Mouse (Mus musculus) cerebellum, adult 18-20 months (tissue): ENCODE results near the gene Pcdh15.

Source experiments
- DNase-seq, 2 experiments: peaks; one replicate each; pipeline ENCODE4 v3.0.0; 2021

Pcdh15 gene

DNA sequence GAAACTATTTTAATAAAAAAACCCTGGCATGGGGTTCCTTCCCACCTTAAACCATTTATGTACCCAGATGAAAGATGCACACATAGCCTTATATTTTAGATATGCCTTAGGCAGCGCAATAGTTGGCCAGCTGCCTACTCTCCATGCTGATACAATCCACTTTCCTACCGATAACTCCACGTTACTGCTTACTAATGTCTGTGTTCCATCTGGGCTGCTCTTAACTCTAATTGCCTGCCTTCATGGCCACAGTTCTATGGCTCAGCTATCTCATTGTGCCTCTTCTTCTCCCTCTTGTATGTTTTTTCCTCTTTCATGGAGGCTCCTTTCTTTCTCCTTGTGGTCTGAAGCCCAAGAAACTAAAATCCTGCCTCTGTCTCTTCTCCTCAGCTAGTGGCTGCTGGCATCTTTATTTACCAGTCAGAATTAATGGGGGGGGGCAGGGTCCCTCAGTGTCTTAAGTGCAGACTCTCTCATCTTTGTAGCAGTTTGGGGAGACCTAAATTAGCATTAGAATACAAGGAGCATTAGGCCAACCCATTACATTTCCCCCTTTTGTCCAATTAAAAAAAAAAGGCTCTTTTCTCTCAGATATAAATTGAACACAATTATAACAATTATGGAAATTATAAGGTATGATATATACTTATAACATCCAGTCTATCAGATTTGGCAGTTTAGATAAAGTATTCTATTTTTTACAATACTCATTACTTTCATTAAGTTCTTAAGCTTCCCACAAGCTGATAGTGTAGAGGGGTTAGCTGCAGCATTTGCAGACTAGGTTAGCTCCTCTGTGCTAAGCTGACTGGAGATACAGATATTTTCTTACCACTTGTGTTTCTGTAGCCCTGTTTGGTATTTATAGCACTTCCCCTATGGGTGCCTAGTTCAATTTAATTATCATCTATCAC is 1240.4 kb downstream of the Pcdh15 start:
- no peak for DNase-seq

DNA sequence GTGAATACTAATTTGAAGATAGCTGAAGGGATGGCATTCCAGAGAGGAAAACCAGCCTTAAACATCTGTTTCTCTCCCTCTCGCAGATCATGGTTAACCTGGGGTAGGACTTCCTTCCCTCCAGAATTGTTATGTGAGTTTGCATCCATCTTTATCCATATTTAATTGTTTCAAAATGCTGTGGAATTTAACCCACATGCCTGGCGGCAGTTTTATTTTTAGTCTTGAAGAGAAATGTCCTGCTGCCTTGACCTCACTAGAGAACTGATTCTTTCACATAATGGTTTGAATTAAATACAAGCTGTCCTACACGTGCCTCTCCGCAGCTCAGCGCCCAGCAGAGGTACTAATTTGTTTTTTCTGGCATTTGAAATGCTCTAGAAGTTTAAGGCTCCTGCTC is 1260.4 kb downstream of the Pcdh15 start:
- DNase-seq: no peak

DNA sequence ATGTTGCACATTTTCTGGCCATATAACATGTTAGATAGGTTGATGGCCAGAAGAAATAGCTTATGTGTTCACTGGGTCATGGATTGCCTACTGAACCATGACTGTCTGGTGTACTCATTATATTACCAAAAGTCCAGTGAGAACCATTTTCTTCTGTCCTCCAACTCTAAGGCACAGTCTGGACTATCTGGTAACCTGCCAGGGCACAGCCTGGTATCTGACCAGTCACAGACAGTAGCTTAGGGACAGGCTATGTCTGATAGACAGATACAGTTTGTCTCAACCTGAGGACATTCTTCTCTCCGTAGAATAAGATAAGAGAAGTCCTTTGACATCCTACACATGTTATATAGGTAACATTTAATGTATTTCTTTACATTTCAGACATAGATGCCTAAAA is 1279.6 kb downstream of the Pcdh15 start:
- DNase-seq: no peak

DNA sequence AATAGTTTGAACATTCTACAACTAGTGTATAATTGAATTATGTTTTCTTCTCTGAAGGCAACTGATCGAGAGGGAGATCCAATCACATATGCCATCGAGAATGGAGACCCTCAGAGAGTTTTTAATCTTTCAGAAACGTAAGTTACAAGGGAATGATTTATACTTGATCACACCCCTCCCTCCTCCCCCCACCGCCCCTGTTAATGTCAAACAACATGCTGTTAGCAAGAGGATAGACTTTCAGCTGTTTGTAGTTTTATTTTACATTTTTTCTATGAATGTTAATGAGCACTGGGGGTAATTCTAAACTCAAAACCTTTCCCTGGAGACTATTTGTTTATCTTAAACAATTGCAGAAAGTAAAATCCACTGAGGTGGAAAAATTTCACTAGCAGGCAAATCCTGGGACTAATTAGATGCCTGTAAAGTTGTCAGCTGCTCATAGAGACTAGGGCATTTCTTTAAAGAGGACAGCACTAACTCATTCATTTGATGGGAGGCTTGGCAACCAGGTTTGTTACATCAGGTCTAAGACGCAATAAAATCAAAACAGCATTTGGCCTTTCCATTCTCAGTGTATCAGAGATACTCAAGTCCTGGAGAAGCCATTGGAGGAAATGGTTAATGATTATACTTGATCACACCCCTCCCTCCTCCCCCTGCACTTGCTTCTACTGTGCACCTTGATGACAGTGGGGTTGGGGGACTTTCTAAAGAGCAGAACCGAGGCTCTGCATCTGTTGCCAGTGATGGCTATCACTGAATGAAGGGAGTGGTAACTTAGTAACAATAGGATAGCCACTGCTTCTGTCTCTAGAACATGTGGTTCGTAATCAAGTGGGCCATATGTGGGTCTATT is 1280.4 kb downstream of the Pcdh15 start:
- no peak for DNase-seq

DNA sequence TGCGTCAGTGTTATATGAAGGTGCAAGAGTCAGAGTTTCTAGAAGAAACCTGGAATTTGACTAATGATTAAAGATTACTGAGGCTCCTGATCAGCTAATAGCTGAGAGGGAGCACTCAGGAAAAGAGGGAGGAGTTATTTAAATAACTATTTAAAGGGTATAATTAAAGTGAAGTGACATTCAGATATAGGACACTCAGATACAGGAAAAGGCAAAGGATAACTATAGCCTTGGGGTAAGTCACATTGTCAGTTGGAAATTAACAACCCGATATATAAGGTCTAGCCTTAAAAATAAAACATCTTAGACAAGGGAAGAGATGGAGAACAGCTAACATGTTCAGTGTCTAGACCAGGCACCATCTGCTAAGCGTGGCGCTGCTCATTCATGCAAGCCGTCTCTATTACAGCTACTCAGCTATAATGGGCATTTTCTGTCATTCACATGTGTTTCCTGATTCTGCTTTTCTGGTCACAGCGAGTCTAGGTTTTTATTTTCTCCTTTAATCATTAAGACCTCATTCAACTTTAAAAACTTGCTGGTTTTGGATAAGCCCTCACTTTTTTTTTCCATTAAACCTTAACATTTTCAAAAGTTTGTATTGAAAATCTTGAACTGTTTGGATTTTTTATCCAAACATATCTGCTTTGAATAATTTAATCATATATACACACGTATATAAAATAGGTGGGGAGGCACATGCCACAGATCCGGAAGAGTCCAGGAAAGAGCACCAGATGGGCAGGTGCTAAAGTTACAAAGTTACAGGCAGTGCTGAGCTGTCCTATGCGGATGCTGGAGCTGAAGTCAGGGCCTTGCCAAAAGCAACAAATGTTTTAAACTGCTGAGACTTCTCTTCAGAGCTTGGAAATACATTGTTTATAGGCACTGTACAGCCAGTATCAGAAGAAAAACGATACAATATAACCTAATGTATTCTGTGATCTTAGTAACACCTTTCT is 1288.7 kb downstream of the Pcdh15 start:
- DNase-seq: no peak

DNA sequence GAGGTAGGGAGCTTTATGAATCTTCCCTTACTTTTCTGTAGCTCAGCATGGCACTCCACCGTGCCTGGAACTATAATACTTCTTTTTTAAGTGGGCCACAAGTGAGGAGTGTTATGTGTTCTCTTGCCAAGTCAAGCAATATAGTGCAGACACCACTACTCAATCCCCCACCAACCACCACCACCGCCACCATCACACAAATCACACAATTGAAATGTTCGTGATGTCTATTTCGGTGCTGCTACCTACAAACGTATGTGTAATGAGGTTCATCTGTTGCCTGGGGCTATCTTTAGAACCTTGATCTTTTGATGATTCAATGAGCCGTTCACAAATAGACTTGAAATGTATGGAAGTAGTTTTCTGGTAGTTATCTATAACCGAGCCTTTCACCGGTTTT is 1304.0 kb downstream of the Pcdh15 start:
- DNase-seq: no peak

DNA sequence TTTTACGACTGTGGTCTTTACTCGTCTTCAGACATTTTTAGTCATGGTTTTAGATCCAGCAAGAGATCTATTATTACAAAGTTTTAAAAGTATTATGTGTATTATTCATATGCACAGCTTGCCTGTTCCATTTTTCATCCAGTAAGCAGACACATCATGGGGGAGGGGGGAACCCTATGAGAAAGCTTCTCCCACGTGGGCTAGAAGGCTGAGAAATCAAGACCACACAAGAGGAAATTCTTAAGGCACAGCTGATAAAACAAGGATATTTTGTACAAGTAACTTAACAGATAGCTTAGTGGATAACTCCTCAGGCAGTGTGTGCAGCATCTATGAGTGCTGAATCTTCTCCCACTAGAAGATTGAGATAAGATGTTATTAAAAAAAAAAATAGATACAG is 1314.9 kb downstream of the Pcdh15 start:
- no peak for DNase-seq

DNA sequence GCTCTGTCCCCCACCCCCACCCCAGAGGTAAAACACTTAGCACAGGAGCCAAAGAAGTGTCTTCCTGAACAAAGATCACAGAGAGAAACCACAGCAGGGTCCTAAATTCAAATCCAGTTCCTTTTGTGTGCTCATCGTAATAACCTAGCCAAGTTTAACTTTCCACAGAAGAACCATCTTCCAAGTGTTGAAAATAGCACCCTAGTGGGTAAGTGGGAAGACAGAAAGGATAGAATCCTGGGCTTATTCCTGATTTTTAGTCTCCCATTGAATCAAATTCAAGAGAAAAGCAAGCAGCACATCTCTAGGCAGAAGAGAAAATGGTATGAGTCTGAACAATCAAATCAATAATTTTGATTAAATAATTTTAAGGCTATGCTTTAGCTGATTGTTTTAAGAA is 1315.8 kb downstream of the Pcdh15 start:
- no peak for DNase-seq

DNA sequence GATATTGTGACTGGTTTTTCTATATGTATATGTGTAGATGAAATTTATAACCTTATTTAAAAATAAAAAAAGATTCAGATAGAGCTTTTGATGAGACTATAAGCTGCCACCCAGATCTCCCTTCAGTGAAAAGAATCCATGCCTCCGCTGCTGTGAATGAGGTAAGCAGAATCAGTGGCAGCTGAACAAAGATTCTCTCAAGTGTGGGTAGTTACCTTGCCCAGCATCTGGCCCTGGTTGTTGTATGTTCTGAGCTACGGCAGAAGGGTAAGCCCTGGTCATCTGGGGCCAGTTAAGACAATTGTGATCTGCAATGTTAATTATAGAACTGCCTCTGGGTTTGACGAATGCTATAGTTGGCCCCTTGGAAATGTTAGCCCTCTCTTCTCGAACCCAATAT is 1316.2 kb downstream of the Pcdh15 start:
- no peak for DNase-seq

DNA sequence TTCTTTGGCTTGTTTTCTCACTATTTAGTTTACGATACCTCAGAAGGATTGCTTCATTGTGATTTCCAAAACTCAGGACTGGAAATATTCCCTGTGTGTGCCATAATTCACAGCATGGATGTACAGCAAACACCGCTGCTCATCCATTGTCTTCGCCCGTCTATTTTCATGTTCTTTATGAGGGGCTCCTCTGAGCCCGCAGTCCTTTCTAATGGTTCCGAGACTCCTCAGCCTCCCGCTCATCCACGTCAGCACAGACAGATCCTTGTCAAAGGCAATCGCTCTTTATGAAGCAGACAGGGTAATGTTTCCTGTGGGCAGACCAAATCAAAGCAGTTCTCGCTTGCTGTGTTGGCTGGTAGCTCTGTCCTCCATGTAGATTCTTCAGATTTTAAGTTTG is 1316.8 kb downstream of the Pcdh15 start:
- no peak for DNase-seq

DNA sequence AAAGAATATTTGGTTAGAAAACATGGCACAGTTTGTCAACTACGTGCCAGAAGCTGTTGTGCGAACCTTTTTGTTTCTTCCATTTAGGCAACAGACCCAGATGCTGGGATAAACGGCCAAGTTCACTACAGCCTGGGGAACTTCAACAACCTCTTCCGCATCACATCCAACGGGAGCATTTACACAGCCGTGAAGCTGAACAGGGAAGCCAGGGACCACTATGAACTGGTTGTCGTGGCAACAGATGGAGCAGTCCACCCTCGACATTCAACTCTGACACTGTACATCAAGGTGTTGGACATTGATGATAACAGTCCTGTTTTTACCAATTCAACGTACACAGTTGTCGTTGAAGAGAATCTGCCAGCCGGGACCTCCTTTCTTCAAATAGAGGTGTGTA is 1350.9 kb downstream of the Pcdh15 start:
- no peak for DNase-seq

DNA sequence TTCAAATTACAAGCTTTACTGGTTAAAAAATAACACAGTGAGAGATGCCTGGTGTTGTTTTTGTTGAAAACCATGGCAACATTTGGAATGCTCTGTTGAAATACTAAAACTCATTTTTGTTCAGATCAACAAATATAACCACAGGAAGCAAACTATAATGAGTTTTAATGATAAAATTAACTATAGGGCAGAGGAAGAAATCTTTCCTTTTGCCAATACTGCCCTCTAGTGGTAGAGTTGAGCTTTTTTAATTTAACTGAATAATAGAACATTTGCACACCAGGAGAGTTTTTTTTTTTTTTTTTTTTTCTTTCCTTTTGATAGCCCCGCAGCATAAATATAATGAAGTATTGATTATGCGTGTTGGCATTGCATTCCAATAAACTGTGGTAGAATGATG is 1364.8 kb downstream of the Pcdh15 start:
- DNase-seq: no peak

DNA sequence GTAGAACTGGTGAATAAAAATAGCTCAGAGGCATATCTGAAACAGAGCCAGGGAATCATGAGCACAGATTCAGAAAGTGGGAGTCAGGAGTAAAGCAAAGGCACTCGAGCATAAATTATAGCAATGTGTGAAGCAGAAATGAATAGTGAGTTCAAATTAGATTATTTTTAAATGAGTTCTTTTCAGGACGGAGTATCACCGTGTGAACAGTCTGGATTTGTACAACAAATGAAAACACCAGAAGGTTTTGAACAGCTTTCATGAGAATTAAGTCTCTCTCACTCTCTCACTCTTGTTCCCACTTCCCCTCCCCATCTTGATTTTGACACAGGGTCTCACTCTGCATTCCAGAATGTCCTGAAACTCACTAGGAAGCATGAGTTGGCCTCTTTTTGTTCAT is 1381.6 kb downstream of the Pcdh15 start:
- DNase-seq: no peak

DNA sequence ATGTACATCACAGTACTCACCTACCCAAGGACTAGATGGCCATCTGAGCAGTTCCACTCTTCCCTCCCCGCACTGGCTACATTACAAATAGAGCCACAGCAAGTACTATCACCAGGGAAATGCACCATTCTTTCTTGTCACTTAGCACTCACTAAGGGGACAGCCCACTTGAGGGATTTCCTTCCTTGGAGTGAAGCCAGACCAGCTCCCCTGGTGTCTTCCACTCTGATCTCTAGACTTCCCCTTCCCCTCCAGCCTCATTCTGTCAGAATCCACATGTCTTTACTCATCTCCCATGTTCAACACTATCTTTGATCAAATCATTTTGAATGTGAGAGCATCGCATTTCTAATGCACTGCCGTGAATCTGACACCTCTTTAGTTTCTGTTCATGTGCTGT is 1413.2 kb downstream of the Pcdh15 start:
- no peak for DNase-seq

DNA sequence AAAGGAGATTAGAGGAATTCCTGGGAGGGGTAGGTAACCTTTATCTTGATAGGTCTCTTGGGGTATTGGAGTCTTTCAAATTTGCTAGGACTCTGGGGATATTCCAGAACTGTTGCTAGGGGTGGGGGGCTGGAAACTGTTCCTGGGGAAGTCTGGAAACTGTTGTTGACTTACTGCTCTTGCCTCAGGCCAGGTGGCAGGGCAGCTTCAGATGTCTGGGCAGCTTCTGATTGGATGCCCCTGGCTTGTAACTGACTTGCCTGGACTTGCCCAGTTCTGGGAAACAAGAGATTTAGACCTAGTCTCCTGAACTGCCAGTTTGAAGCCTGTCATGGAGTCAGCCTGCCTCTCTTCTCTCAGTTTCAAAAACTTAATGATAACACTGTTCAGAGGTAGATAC is 1414.6 kb downstream of the Pcdh15 start:
- no peak for DNase-seq

DNA sequence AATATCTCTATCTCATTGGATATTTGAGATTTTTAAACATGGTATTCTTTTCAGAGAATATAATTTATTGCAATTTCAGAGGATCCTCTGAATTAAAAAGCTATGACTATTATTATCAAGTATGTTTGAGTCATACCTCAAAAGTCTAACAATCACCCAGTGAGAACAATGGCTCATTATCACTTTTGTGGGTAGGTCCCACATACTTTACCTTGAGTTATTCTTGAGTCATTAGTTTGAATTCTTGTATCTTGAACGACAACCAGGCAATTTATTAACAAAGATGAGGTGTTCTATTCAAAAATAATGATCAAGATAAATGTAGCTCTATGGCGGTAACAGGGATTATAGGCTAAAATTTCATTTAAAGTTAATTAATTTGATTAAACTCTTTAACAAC is 1439.2 kb downstream of the Pcdh15 start:
- DNase-seq: no peak

DNA sequence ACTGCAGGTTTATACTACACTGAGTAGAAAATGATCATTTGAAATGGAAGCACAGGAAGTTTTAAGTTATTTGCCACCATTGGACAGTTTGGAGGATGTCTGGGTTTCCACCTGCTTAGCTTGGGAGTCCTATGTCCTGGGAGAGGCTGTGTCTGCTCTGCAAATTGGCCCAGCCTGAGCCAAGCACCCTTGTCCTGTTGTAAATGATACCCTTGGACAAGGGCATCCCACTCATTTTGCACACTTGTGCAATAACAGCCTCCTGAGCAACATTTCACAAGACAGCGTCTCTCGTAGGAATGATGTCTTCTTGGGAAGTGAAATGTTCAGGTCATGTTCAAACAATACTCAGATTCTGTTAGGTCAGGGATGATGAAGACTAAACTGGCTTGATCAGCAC is 1456.2 kb downstream of the Pcdh15 start:
- no peak for DNase-seq

DNA sequence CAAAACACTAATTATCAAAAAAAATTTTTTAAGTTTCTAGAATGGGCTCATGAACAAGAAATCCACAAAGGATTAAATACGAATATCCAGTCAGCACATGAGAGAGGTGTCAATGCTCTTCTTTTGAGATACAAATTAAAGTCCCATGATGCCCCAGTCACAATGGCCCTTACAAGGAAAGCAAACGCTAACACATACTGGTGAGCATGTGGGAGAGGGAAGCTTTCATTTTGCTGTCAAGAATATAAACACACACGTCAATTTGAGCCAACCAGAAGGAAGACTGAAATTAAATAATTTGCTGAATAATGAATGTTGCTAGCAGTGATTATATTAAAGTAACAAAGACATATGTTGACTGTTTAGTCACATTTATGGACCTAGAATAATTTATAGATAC is 1470.5 kb downstream of the Pcdh15 start:
- no peak for DNase-seq

DNA sequence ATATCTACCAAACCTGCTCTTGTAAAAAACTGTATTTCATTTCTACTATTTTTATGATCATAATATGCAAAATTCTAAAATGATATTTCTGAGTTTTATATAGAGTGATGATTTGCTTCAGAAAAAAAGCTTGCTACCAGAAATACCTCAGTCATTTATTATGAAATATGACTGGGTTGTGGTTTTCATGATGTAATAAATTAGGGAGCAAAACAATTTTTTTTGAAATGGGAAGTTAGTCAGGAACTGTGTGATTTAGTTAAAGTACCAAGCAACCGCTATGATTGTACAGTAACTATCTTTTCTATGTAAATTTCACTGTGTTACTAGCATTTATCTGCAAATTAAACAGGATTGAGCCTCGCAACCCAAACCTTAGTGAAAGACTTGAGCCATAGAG is 1480.8 kb downstream of the Pcdh15 start:
- no peak for DNase-seq

DNA sequence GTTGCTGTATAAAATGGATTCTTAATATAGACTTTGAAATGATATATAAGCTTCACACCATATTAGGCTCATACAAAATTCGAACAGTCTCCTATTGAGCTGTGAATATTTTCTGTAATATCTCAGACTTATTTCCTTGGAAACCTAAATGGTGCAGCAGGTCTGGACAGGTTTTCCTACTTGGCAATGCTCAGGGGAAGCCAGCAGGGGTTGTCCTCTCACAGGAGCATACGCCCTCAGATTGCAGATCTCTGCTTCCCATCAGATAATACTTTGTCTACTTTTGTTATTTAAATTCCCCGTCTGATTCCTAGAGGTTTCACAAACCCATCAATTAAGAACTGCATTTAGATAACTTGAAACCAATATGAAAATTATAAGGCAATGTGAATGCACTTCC is 1492.7 kb downstream of the Pcdh15 start:
- peak; percentile 17 to 28 for DNase-seq

DNA sequence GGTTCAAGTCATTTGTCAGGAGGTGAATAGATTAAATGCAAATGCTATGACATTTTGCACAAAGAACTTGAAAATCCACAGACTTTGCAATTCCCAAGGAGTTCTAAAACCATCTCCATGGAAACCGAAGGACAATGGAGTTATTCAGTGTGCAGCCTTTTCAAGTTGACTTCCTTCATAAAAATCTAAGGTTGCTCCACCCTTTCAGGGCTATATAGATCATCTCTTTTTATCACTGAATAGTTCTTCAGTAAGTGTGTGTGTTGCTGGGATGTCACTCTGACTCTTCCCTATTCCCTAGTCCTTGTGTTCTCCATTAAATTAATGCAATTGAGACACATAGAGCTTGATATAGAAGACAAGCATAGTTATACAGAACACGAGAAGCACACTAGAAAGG is 1508.5 kb downstream of the Pcdh15 start:
- no peak for DNase-seq

DNA sequence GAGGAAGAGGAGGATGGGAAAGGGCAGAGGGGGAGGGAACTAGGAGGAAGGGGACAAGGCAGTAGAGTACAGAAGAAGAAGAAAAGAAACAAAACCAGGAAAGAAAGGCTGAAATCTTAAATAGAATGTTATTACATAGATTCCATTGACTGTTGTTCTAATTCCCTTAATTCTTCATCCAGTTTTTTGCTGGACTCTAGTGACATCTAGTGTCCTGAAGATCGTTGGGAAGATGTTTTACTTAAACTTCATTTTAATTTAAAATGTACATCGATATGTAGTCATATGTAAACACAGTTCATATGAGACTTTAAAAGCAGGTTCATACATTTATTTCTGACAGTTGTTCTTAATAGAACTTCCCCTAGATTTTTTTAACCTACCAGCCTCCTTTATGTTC is 1522.7 kb downstream of the Pcdh15 start:
- no peak for DNase-seq

DNA sequence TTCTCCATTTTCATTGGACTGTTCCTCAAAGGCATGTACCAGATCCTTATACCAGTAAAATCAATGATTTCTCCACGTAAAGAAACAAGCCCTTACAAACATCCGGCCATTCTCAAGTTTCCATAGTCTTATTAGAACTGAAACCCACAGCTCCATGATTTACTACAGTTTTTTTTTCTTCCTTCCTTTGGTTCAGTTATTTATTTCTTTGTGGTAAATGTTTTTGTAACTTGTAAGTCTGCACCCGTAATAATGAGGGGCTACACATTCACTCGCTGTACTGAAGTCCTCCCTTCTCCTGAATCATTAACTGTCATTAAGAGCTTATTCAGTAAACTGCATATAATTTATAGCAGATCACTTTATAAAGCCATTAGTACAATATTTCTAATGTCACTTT is 1526.6 kb downstream of the Pcdh15 start:
- no peak for DNase-seq
